Mouse (Mus musculus) stomach, embryonic 16.5 days (tissue): ENCODE data around the gene Pemt. TPM values are rescaled to one million over a fixed set of nuclear protein-coding genes. Genes with fewer than 3 reads are reported as not detected.

ENCODE experiments used
- ATAC-seq: fragments of 200-750 bp; cut with Nextera tagmentation; 2 replicates; pipeline ENCODE4 v1.8.0; 2017; ENCODE audit warnings: moderate number of reproducible peaks, moderate TSS enrichment; ENCODE audit not compliant: insufficient read depth, low FRiP score
- H3K27ac ChIP-seq: fragments of 300-500 bp; sonication (generic); 2 replicates; pipeline ENCODE4 v1.5.1; 2014; ENCODE audit warnings: low read length
- H3K27me3 ChIP-seq: fragments of 300-500 bp; sonication (generic); 2 replicates; pipeline ENCODE4 v1.6.1; 2014; ENCODE audit warnings: low read length, control low read depth, mixed read lengths; ENCODE audit not compliant: control insufficient read depth, insufficient read depth
- H3K36me3 ChIP-seq: fragments of 300-500 bp; sonication (generic); 2 replicates; pipeline ENCODE4 v1.6.1; 2014; ENCODE audit warnings: low read length; ENCODE audit not compliant: control insufficient read depth, insufficient read depth
- H3K4me1 ChIP-seq: fragments of 300-500 bp; sonication (generic); 2 replicates; pipeline ENCODE4 v1.6.1; 2014; ENCODE audit warnings: low read length, control low read depth, mixed read lengths; ENCODE audit not compliant: control insufficient read depth, insufficient read depth
- H3K4me2 ChIP-seq: fragments of 300-500 bp; sonication (generic); 2 replicates; pipeline ENCODE4 v1.6.1; 2014; ENCODE audit warnings: low read depth, low read length, mixed read lengths
- H3K4me3 ChIP-seq: fragments of 300-500 bp; sonication (generic); replicated peaks from 2 replicates; pipeline ENCODE4 v1.5.1; 2014; ENCODE audit warnings: mild to moderate bottlenecking, low read length
- H3K9ac ChIP-seq: fragments of 300-500 bp; sonication (generic); 2 replicates; pipeline ENCODE4 v1.6.1; 2014; ENCODE audit warnings: low read length
- H3K9me3 ChIP-seq: fragments of 300-500 bp; sonication (generic); replicated peaks from 2 replicates; pipeline ENCODE4 v1.6.1; 2016; ENCODE audit warnings: low read length, control low read depth; ENCODE audit not compliant: control insufficient read depth
- WGBS: fragments of 180-500 bp; shearing (Covaris S2); extraction: QIAGEN DNeasy Blood & Tissue Kit; methylation state at CpG from one replicate; pipeline ENCODE4 v1.1.7; 2014; 5-methylcytosine and 5-hydroxymethylcytosine counted together
- polyA plus RNA-seq: library from polyadenylated mRNA; unstranded; fragments of >200 nt; fragmentation: Nextera tagmentation; extraction: Ambion mirVana; gene quantifications from 2 replicates; pipeline ENCODE4 v1.2.1, GENCODE M21; 2015

The Pemt gene
- polyA plus RNA-seq, 1 experiment from 2014 or later = 8.1 TPM

- H3K36me3 ChIP-seq = no peaks in the 10 kb centered on the region
- H3K4me2 ChIP-seq = no peak overlapping the region
- no peaks in the 10 kb centered on the region for H3K4me1 ChIP-seq
- H3K4me3 ChIP-seq = no peak overlapping the region
- no peak for ATAC-seq
- no peak overlapping the region for H3K27ac ChIP-seq
- no peaks in the 10 kb centered on the region for H3K9me3 ChIP-seq
- WGBS = 65% methylated on average over 5 of the region's 5 CpGs
- H3K9ac ChIP-seq = no peak overlapping the region
- H3K27me3 ChIP-seq = no peaks in the 10 kb centered on the region
These were observed 9.6 kb downstream of the Pemt start for GRCm38 (mm10) chr11:60036537-60037220.

- Histone ChIP-seq H3K9ac (no peak overlapping the region), H3K9me3 (no peaks in the 10 kb centered on the region), H3K4me3 (no peak overlapping the region), H3K36me3 (no peaks in the 10 kb centered on the region), H3K4me2 (no peak overlapping the region), H3K4me1 (no peaks in the 10 kb centered on the region), H3K27ac (no peak overlapping the region), H3K27me3 (no peaks in the 10 kb centered on the region)
- ATAC-seq = no peak
- WGBS = 66% methylated on average over 8 of the region's 8 CpGs
These were observed 11.3 kb downstream of the Pemt start for GRCm38 (mm10) chr11:60034911-60035400.

GRCm38 (mm10) chr11:60034293-60034692 is 12.0 kb downstream of the Pemt start:
- H3K27me3 ChIP-seq = no peaks in the 10 kb centered on the region
- H3K4me3 ChIP-seq = no peak overlapping the region
- H3K4me1 ChIP-seq = no peaks in the 10 kb centered on the region
- H3K9ac ChIP-seq = no peak overlapping the region
- 71% methylated on average over 6 of the region's 6 CpGs for WGBS
- no peaks in the 10 kb centered on the region for H3K36me3 ChIP-seq
- no peak overlapping the region for H3K4me2 ChIP-seq
- ATAC-seq = no peak
- H3K27ac ChIP-seq = no peak overlapping the region
- no peaks in the 10 kb centered on the region for H3K9me3 ChIP-seq

- Histone ChIP-seq H3K4me2 (no peak overlapping the region), H3K9ac (no peak overlapping the region), H3K9me3 (no peaks in the 10 kb centered on the region), H3K4me3 (no peak overlapping the region), H3K27ac (no peak overlapping the region), H3K27me3 (no peaks in the 10 kb centered on the region), H3K36me3 (no peaks in the 10 kb centered on the region), H3K4me1 (peaks cover 7% of the 10 kb centered on the region)
- WGBS = 69% methylated on average over 6 of the region's 6 CpGs
- no peak; the same call in 1 of the 2 replicates for ATAC-seq
These were observed 13.5 kb downstream of the Pemt start for GRCm38 (mm10) chr11:60032586-60033430.

- H3K4me1 ChIP-seq = peaks cover 7% of the 10 kb centered on the region
- no peak for ATAC-seq
- H3K4me2 ChIP-seq = no peak overlapping the region
- no peak overlapping the region for H3K9ac ChIP-seq
- H3K27ac ChIP-seq = no peak overlapping the region
- WGBS = 83% methylated on average over 4 of the region's 4 CpGs
- no peaks in the 10 kb centered on the region for H3K36me3 ChIP-seq
- no peaks in the 10 kb centered on the region for H3K9me3 ChIP-seq
- H3K4me3 ChIP-seq = no peak overlapping the region
- no peaks in the 10 kb centered on the region for H3K27me3 ChIP-seq
These were observed 15.4 kb downstream of the Pemt start for GRCm38 (mm10) chr11:60030747-60031331.

- ATAC-seq = no peak
- Histone ChIP-seq H3K27me3 (no peaks in the 10 kb centered on the region), H3K36me3 (no peaks in the 10 kb centered on the region), H3K4me2 (no peak overlapping the region), H3K9ac (no peak overlapping the region), H3K4me3 (no peak overlapping the region), H3K27ac (no peak overlapping the region), H3K9me3 (no peaks in the 10 kb centered on the region), H3K4me1 (peaks cover 7% of the 10 kb centered on the region)
- 62% methylated on average over 9 of the region's 9 CpGs for WGBS
These were observed 16.3 kb downstream of the Pemt start for GRCm38 (mm10) chr11:60029976-60030375.

- Histone ChIP-seq H3K4me2 (no peak overlapping the region), H3K4me3 (no peak overlapping the region), H3K9me3 (no peaks in the 10 kb centered on the region), H3K27me3 (no peaks in the 10 kb centered on the region), H3K9ac (no peak overlapping the region), H3K4me1 (peaks cover 7% of the 10 kb centered on the region), H3K36me3 (no peaks in the 10 kb centered on the region), H3K27ac (0 out of 2 replicates have a peak overlapping the region, but pooled peaks have one; percentile 17)
- ATAC-seq = peak; percentile 41; the same call in 1 of the 2 replicates
- 50% methylated on average over 10 of the region's 10 CpGs for WGBS
These were observed 18.1 kb downstream of the Pemt start for GRCm38 (mm10) chr11:60027913-60028875.

GRCm38 (mm10) chr11:60027272-60027671 is 19.0 kb downstream of the Pemt start:
- Histone ChIP-seq H3K4me1 (peaks cover 7% of the 10 kb centered on the region), H3K9ac (no peak overlapping the region), H3K4me3 (no peak overlapping the region), H3K9me3 (no peaks in the 10 kb centered on the region), H3K4me2 (no peak overlapping the region), H3K27me3 (no peaks in the 10 kb centered on the region), H3K36me3 (no peaks in the 10 kb centered on the region), H3K27ac (no peak overlapping the region)
- peak; percentile 12; the same call in 1 of the 2 replicates for ATAC-seq
- 6% methylated on average over 2 of the region's 2 CpGs for WGBS
